Mouse (Mus musculus) neural tube, embryonic 14.5 days (tissue): ENCODE data around the gene Sell. TPM values are rescaled to one million over a fixed set of nuclear protein-coding genes. Genes with fewer than 3 reads are reported as not detected.

ENCODE experiments used
- polyA plus RNA-seq: library from polyadenylated mRNA; unstranded; fragments of >200 nt; fragmentation: Nextera tagmentation; extraction: Ambion mirVana; gene quantifications from 2 replicates; pipeline ENCODE4 v1.2.1, GENCODE M21; 2014

Gene Sell
- polyA plus RNA-seq, 1 experiment from 2014 or later, result 0.16 TPM

Other genes with a start within 250 kb of the Sell start
- 17.8 and 20.2 TPM in 2 replicates for gene Scyl3, start 132.9 kb upstream of the Sell start, polyA plus RNA-seq
- 3.6 and 4.2 TPM in 2 replicates for gene BC055324, start 67.2 kb upstream of the Sell start, polyA plus RNA-seq
- gene Mettl18, start 67.1 kb upstream of the Sell start, polyA plus RNA-seq, result 7.5 and 10.1 TPM in 2 replicates
- gene Sele, start 13.7 kb upstream of the Sell start, polyA plus RNA-seq, result not detected in 2 replicates
- gene Selp, start 53.3 kb downstream of the Sell start, polyA plus RNA-seq, result not detected in 2 replicates
- 0.15 and 0.32 TPM in 2 replicates for gene F5, start 89.9 kb downstream of the Sell start, polyA plus RNA-seq
- gene Slc19a2, start 187.1 kb downstream of the Sell start, polyA plus RNA-seq, result 7.3 and 8.7 TPM in 2 replicates
- 23.9 and 24.7 TPM in 2 replicates for gene Ccdc181, start 213.6 kb downstream of the Sell start, polyA plus RNA-seq
- 25.6 and 25.8 TPM in 2 replicates for gene Nme7, start 242.1 kb downstream of the Sell start, polyA plus RNA-seq
- 32.1 and 32.6 TPM in 2 replicates for gene Blzf1, start 245.5 kb downstream of the Sell start, polyA plus RNA-seq